Mouse (Mus musculus) c-Kit-positive CD71-positive TER-119-positive erythroid progenitor cells, embryonic 14.5 days (primary cell): ENCODE data around the gene Hagh.
A peak's percentile ranks its signal among the peaks of the same experiment; 100 is the strongest.

Experiments
- DNase-seq: peaks from one replicate; pipeline ENCODE4 v3.0.0-alpha.2; 2013; ENCODE audit warnings: low spot score

Gene Hagh

GRCm38 (mm10) chr17:24886134-24886931, 46.4 kb downstream of the Hagh start, which contains the start of the genes Nubp2 and Spsb3:
Nubp2 (minus strand) TSS chr17:24886349.
Spsb3 (plus strand) TSS chr17:24886643.
- peak; percentile 98 for DNase-seq

DNA sequence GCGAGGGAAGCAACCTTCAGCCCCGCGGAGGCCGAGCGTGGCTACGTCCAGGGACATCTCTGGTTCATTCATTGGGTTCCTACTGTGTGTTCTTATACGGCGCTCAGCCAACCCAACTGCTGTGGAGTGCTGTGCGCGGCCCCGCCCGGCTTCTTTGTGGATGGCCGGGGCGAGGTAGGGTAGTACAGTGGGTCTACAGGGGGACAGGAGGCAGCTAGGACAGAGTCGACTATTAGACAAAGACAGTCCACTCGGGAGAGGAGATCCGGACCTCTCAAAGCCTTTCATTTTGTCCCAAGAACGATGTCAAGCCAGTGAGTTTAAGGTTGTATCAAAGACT, 47.0 kb downstream of the Hagh start:
- DNase-seq, result peak; percentile 29

DNA sequence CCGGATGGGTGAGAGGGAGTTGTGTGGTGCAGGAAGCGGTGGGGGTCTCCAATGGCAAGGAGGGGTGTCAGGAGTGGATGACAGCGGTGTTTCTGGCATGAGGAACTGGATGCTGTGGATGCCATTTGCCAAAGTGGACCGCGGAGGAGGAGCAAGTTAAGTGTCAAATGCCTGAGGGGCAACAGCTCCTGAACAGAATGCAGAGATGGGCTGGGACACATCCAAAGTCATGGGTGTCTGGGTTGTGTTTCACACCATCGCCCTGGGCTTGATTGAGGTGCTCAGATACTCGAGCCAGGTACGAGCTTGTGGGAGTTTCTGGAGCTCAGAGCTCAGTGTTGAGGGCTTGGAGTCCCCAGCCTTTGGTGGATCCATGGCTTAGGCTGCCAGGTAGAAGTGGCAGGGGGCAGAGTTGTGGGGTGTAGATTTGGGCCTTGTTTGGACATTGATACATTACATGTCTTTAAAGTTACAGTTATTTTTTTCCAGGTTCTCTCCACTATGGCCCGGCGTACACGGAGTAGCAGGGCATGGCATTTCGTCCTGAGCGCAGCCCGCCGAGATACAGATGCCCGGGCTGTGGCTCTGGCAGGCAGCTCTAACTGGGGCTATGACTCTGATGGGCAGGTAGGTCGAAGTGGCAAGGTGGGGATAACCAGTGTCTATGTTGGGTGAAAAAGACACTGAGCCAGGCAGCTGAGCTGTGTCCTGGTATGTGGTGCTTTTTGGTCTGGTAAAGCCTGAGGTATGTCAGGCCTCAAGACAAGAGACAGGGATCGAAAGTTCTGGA, 47.5 kb downstream of the Hagh start:
- DNase-seq, result no peak

GRCm38 (mm10) chr17:24888862-24889261, 48.9 kb downstream of the Hagh start:
- DNase-seq, result no peak

GRCm38 (mm10) chr17:24890151-24891092, 50.5 kb downstream of the Hagh start:
- no peak for DNase-seq

- DNase-seq, result no peak
These were observed 51.4 kb downstream of the Hagh start for GRCm38 (mm10) chr17:24891321-24891720.

- DNase-seq, result no peak
These were observed 52.8 kb downstream of the Hagh start for GRCm38 (mm10) chr17:24892785-24893184.

- DNase-seq, result no peak
These were observed 53.3 kb downstream of the Hagh start for GRCm38 (mm10) chr17:24893276-24893675.

DNA sequence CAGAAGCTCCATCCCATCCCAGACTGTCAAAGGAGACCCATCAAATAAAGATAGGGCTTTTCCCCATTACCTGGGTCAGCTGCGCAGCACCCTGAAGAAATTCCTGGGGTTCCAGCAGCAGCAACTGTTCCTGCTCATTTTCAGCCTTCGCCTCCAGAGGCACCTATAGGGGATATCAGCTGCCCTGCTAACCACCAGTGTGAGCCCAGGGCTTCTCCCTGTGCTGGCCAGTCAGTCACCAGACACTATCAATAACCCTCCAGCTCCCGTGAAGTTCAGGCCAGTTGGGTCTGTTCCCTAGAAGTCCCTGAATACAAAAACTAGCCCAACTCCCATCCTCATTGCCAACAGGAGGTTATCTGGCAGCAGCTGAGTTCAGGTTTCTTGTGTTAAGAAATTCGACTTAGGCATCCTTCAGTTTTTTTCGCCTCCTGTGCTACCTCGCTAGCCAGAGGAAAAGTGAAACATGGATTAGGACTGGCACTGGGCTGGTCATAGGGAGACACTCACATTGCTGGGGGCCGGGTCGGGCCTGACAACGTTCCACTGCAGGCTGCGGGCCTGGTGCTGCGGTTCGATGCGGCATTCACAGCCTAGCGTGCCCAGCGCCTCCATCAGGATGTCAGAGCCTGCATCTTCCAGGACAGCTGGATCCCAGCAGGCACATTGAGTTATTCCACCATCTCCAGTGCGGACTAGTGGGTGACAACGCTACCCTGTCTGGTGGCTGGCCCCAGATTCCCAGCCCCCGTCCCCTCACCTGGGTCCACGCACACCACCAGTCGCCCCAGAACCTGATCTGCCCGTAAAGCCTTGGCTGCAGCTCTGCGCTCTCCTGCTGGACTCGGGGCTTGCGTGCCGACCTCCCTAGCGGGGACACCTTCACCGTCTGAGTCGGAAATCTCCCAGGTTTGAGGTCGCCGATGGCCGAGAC, 54.4 kb downstream of the Hagh start:
- peak; percentile 43 for DNase-seq

GRCm38 (mm10) chr17:24894995-24895547, 55.1 kb downstream of the Hagh start, which contains the start of the genes Eme2 and Mrps34:
Eme2 (minus strand) TSS chr17:24895087.
Mrps34 (plus strand) TSS chr17:24895116.
- DNase-seq, result peak; percentile 78

- peak; percentile 33 for DNase-seq
These were observed 55.8 kb downstream of the Hagh start for GRCm38 (mm10) chr17:24895571-24896240.

DNA sequence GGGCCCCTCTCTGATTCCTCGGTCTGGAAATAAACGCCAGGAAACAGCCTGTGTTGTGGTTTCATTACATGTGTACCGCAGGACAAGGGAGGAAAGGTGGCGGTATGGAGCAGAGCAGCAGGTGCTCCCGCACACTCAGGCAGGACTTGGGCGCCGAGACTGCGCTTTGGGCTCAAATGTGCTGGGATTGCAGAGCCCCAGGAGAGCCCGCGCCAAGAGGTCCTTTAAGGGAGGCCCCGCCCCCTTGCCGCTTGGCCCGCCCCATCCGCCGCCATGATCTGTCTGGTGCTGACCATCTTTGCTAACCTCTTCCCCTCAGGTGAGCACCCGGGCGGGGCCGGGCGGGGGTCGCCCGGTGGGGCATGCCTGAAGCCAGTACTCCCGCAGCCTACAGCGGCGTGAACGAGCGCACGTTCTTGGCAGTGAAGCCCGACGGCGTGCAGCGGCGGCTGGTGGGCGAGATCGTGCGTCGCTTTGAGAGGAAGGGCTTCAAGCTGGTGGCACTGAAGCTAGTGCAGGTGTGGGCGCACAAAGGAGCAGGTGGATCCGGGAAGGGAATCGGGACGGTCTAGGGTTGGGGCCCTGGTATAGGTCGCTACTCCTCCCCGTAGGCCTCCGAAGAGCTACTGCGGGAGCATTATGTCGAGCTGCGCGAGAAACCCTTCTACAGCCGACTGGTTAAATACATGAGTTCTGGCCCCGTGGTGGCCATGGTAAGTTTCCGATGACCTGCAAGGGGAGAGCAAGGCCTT, 56.5 kb downstream of the Hagh start, which contains the start of gene Nme3:
Gene Nme3, plus strand, starts transcription at position 260 of the 752 bp plus-strand sequence.
- peak; percentile 79 for DNase-seq

GRCm38 (mm10) chr17:24896993-24897269, 57.0 kb downstream of the Hagh start:
- DNase-seq, result no peak

- DNase-seq, result no peak
These were observed 57.7 kb downstream of the Hagh start for GRCm38 (mm10) chr17:24897600-24897999.

DNA sequence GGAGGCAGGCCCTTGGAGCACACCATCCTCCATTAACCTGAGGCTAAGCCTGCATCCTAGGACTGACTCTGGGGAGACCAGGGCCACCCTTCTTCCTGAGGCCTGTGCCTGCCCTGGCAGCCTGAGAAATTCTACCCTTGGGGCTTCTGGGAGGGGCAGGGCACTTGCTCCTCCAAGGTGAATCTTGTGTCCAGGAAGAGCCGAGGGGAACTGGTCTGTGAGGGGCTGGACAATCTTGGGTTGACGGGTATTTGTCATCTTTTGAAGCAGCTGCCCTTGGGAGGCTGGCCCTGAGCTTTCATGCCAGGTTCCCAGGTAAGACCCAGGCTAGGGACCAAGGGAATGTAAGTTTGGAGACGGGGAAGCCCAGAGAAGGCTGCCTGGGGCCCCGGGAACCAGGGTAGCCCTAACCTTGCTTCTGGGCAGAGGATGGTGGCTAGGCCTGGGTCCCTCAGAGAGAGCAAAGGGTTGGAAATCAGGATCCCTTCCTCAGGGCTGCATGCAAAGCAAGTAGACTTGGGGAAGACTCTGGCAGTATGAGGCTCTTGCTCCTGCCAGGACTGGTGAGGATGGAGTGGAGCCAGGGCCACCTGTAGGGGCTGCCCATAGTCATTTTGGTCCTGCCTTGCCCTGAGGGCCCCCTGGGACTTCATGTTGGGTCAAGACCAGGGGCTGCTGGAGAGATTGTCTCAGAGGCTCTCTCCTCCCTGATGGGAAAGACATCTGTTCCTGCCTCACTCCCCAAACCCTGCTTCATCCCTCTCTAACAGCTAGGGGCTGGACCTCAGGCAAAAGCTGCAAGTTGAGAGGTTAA, 58.3 kb downstream of the Hagh start:
- DNase-seq, result no peak

GRCm38 (mm10) chr17:24899153-24899552, 59.2 kb downstream of the Hagh start:
- DNase-seq, result no peak

GRCm38 (mm10) chr17:24900014-24900413, 60.1 kb downstream of the Hagh start:
- no peak for DNase-seq

GRCm38 (mm10) chr17:24902124-24902523, 62.2 kb downstream of the Hagh start:
- DNase-seq, result no peak
